Mouse (Mus musculus) testis, adult 2 months (tissue): ENCODE data around the gene Sdccag8.

ENCODE experiments used
- CTCF ChIP-seq: fragments of 200-500 bp; IDR thresholded peaks from 2 replicates; pipeline ENCODE4 v1.5.1; 2012; ENCODE audit warnings: low read depth, mild to moderate bottlenecking, inconsistent platforms, low read length, moderate library complexity; ENCODE audit not compliant: control insufficient read depth, insufficient read depth, insufficient replicate concordance
- POLR2A ChIP-seq: fragments of 200-500 bp; IDR thresholded peaks from 2 replicates; pipeline ENCODE4 v1.6.1; 2012; ENCODE audit warnings: low read depth, mild to moderate bottlenecking, inconsistent platforms, low read length, moderate library complexity; ENCODE audit not compliant: control insufficient read depth

DNA sequence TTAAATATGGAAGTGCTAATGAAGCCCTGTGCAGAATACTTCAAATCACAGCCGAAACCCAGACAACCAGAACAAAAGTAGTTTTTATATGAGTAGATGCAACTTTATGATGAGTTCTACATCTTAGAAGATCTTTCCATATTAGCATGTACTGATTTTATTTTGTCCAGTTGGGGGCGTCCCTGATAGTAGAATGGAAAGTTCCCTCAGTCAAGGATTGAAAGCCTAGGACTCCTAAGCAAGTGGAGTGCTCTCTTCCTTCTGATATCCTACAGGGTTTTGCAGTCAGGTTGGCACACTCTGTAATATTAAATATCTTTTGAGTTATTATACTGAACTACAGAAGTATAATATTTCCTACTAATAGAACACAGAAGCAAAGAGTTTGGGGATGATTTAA, 64.5 kb downstream of the Sdccag8 start:
- TF ChIP-seq CTCF (no peak), POLR2A (no peak)
